Mouse (Mus musculus) neural tube, embryonic 15.5 days (tissue): ENCODE data around the gene Sfi1. TPM values are rescaled to one million over a fixed set of nuclear protein-coding genes. Genes with fewer than 3 reads are reported as not detected.
"Not testable (repeated sequence)": the region's sequence is repeated elsewhere in the genome, so short reads cannot be mapped to it uniquely, and the experiment has no call there.

Experiments used
- ATAC-seq: fragments of 200-750 bp; cut with Nextera tagmentation; 2 replicates; pipeline ENCODE4 v1.8.0; 2017; ENCODE audit warnings: mild to moderate bottlenecking, moderate TSS enrichment, moderate library complexity; ENCODE audit not compliant: low FRiP score
- H3K27ac ChIP-seq: fragments of 300-500 bp; sonication (generic); replicated peaks from 2 replicates; pipeline ENCODE4 v1.5.1; 2015; ENCODE audit warnings: mild to moderate bottlenecking, inconsistent platforms
- H3K27me3 ChIP-seq: fragments of 300-500 bp; sonication (generic); replicated peaks from 2 replicates; pipeline ENCODE4 v1.6.1; 2015; ENCODE audit warnings: inconsistent platforms
- H3K36me3 ChIP-seq: fragments of 300-500 bp; sonication (generic); 2 replicates; pipeline ENCODE4 v1.6.1; 2015; ENCODE audit warnings: inconsistent platforms
- H3K4me1 ChIP-seq: fragments of 300-500 bp; sonication (generic); 2 replicates; pipeline ENCODE4 v1.6.1; 2015; ENCODE audit warnings: inconsistent platforms
- H3K4me2 ChIP-seq: fragments of 300-500 bp; sonication (generic); 2 replicates; pipeline ENCODE4 v1.6.1; 2015; ENCODE audit warnings: inconsistent platforms, mild to moderate bottlenecking, moderate library complexity
- H3K4me3 ChIP-seq: fragments of 300-500 bp; sonication (generic); replicated peaks from 2 replicates; pipeline ENCODE4 v1.5.1; 2015; ENCODE audit warnings: mild to moderate bottlenecking, inconsistent platforms
- H3K9ac ChIP-seq: fragments of 300-500 bp; sonication (generic); replicated peaks from 2 replicates; pipeline ENCODE4 v1.6.1; 2015; ENCODE audit warnings: mild to moderate bottlenecking, inconsistent platforms
- H3K9me3 ChIP-seq: fragments of 300-500 bp; sonication (generic); replicated peaks from 2 replicates; pipeline ENCODE4 v1.6.1; 2016; ENCODE audit warnings: inconsistent platforms
- WGBS: fragments of 180-500 bp; shearing (Covaris S2); methylation state at CpG from one replicate; pipeline ENCODE4 v1.1.7; 2015; ENCODE audit warnings: mixed read lengths; 5-methylcytosine and 5-hydroxymethylcytosine counted together
- polyA plus RNA-seq: library from polyadenylated mRNA; unstranded; fragments of >200 nt; fragmentation: Nextera tagmentation; extraction: Ambion mirVana; gene quantifications from 2 replicates; pipeline ENCODE4 v1.2.1, GENCODE M21; 2015

Sfi1 gene
- polyA plus RNA-seq, 1 experiment from 2014 or later = 15.7 TPM

DNA sequence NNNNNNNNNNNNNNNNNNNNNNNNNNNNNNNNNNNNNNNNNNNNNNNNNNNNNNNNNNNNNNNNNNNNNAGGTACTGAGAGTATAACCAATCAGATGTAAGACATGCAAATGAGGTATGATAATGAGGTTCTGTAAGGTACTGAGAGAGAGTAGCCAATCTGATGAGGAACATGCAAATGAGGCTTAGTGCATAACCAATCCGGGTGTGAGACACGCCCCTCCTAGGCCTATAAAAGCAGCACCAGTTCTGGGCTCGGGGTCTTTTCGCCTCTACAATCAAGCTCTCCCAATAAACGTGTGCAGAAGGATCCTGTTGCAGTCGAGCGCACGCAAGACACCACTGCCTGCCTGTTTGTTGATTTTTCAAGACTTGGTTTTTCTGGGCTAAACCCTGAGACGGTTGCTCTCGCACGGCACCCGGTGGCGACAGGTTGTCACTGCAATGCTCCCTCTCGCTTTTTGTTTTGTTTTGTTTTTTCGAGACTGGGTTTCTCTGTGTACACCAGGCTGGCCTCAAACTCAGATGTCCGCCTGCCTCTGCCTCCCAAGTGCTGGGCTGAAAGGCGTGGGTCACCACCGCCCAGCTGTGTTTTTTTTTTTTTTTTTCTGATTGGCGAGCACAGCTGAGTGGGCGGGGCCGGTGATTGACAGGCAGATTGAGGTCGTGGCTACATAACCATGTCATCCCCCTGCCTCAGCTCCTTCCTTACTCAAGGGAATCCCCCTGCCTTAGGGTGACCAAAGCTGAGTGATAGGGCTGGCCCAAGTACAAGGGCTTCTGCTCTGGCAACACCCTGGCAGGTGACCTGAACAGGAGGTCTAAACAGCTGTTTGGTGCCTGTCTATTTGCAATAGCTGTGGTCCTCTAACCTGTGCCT, 68.1 kb downstream of the Sfi1 start:
- not testable (repeated sequence) for H3K36me3 ChIP-seq, H3K9ac ChIP-seq, H3K9me3 ChIP-seq, H3K27me3 ChIP-seq, H3K4me2 ChIP-seq, H3K4me1 ChIP-seq, H3K27ac ChIP-seq, ATAC-seq
- WGBS = 89% methylated on average over 19 of the region's 22 CpGs
- H3K4me3 ChIP-seq = peak overlapping the region; percentile 47; the same call in 1 of the 2 replicates

DNA sequence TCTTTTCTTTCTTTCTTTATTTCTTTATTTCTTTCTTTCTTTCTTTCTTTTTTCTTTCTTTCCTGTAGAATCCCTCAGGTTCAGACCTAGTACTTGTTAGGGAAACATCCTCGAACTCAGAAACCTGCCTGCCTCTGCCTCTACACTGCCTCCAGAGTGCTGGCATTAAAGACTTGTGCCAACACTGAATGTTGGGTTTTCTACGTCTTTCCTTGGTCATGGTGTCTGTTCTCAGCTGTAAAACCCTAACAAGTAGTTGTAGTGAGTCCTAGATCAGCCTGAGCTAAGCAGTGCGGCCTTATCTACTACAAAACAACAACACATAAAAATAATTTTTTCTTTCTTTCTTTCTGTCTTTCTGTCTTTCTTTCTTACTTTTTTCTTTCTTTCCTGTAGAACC, 78.9 kb downstream of the Sfi1 start:
- Histone ChIP-seq H3K9me3 (peaks cover 17% of the 10 kb centered on the region; the same call in 1 of the 2 replicates), H3K4me2 (no peak overlapping the region), H3K4me3 (no peak overlapping the region), H3K27me3 (no peaks in the 10 kb centered on the region), H3K4me1 (no peaks in the 10 kb centered on the region), H3K9ac (no peak overlapping the region), H3K36me3 (no peaks in the 10 kb centered on the region), H3K27ac (no peak overlapping the region)
- ATAC-seq = no peak
- WGBS = 68% methylated on average over 3 of the region's 3 CpGs

DNA sequence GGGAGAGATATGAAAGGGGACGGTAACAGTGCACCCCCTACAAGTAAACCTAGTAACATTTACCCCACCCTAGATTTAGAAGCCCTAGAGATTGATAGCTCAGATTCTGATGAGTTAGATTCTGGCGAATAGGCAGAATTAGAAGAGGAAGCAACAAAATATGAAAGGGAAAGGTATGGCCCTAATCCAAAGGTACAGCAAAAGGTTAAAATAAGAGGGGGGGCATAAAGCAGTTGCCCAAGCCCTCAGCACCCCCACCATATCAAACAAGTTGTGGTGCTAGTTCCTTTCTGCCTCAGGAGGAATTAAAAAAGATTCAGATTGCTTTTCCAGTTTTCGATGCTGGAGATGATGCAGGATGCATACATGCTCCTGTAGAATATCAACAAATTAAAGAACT, 87.1 kb downstream of the Sfi1 start:
- Histone ChIP-seq H3K9ac (no peak overlapping the region), H3K4me3 (no peak overlapping the region), H3K4me1 (no peaks in the 10 kb centered on the region), H3K27me3 (no peaks in the 10 kb centered on the region), H3K4me2 (no peak overlapping the region), H3K9me3 (peaks cover 54% of the 10 kb centered on the region), H3K27ac (no peak overlapping the region), H3K36me3 (0 out of 2 replicates have a peak, but pooled peaks cover 7% of the 10 kb centered on the region)
- ATAC-seq = no peak
- 76% methylated on average over 3 of the region's 3 CpGs for WGBS

DNA sequence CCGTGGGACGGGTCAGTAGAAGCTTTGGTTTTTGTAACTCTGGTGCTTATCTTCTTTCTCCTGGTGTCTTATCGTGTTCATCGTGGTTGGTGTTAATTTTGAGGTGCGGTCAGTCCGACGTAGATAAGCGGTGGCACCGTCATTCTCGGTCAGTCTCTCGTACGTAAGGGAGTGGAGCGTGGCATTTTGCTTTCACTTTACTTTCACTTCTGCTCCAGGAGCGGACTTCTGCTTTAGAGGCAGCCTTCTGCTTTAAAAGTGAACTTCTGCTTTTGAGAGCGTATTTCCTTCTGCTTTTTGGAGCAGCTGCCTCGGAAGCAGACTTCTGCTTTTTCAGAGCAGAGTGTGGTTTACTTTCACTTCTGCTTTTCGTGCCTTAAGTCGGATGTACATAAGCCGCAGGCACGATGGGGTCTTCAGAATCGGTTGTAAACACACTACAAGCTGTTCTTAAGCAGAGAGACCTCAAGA, 88.0 kb downstream of the Sfi1 start:
- WGBS = 91% methylated on average over 21 of the region's 21 CpGs

DNA sequence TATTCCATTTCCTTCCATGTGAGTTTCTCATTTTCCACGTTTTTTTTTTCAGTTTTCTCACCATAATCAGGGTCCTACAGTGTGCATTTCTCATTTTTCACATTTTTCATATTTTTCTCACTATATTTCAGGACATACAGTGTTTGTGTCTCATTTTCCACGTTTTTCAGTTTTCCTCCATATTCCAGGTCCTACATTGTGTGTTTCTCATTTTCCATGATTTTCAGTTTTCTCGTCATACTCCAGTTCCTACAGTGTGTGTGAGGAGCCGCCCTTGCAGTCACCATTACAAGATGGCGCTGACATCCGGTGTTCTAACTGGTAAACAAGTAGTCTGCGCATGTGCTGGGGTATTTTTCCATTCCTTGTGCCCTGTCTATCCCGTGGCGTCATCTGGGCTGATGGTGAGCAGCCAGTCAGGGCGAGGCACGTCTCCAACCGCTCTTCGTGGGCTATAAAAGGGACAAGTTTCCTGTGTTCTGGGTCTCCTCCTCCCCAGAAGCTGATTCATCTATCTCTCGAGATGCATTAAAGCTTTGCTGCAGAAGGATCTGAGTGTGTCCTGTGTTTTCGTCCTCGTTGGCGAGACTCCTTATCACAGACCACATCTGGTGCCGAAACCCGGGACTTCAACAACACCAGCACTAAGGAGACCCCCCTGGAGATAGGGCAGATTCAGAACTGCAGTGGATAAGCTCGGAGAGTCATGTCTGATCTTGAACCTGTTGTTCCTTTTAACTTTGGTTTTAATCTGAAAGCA, 88.6 kb downstream of the Sfi1 start:
- H3K4me2 ChIP-seq, H3K27me3 ChIP-seq, H3K4me1 ChIP-seq, H3K4me3 ChIP-seq, H3K9ac ChIP-seq, H3K36me3 ChIP-seq, ATAC-seq, H3K27ac ChIP-seq: not testable (repeated sequence)
- 84% methylated on average over 20 of the region's 20 CpGs for WGBS
- H3K9me3 ChIP-seq = peaks cover 56% of the 10 kb centered on the region

More for the DNA sequence above, 88.0 kb downstream of the Sfi1 start:
- no peak overlapping the region for H3K4me3 ChIP-seq
- H3K36me3 ChIP-seq = 0 out of 2 replicates have a peak, but pooled peaks cover 7% of the 10 kb centered on the region
- H3K4me2 ChIP-seq = no peak overlapping the region
- H3K4me1 ChIP-seq = no peaks in the 10 kb centered on the region
- no peaks in the 10 kb centered on the region for H3K27me3 ChIP-seq
- no peak for ATAC-seq
- peaks cover 52% of the 10 kb centered on the region for H3K9me3 ChIP-seq
- no peak overlapping the region for H3K27ac ChIP-seq
- no peak overlapping the region for H3K9ac ChIP-seq

DNA sequence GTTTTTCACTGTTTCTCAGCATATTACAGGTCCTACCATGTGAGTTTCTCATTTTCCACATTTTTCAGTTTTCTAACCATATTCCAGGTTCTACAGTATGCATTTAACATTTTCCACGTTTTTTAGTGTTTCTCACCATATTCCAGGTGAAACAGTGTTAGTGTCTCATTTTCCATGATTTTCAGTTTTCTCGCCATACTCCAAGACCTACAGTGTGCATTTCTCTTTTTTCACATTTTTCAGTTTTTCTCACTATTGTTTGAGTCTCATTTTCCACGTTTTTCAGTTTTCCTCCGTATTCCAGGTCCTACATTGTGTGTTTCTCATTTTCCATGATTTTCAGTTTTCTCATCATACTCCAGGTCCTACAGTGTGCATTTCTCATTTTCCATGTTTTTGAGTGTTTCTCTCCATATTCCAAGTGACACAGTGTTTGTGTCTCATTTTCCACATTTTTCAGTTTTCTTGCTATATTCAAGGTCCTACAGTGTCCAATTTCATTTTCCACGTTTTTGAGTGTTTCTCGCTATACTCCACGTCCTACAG, 89.6 kb downstream of the Sfi1 start:
- ATAC-seq = no peak
- H3K27me3 ChIP-seq = no peaks in the 10 kb centered on the region
- WGBS = 67% methylated on average over 7 of the region's 7 CpGs
- no peak overlapping the region for H3K4me2 ChIP-seq
- 0 out of 2 replicates have a peak, but pooled peaks cover 7% of the 10 kb centered on the region for H3K36me3 ChIP-seq
- H3K9ac ChIP-seq = no peak overlapping the region
- peaks cover 55% of the 10 kb centered on the region for H3K9me3 ChIP-seq
- no peak overlapping the region for H3K4me3 ChIP-seq
- no peak overlapping the region for H3K27ac ChIP-seq
- no peaks in the 10 kb centered on the region for H3K4me1 ChIP-seq

DNA sequence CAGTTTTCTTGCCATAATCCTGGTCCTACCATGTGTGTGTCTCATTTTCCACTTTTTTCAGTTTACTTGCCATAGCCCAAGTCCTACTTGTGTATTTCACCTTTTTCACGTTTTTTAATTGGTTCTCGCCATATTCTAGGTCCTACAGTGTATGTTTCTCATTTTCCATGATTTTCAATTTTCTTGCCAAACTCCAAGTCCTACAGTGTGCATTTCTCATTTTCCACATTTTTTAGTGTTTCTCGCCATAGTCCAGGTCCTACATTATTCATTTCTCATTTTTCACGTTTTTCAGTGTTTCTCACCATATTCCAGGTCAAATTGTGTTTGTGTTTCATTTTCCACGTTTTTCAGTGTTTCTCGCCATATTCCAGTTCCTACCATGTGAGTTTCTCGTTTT, 90.6 kb downstream of the Sfi1 start:
- not testable (repeated sequence) for H3K36me3 ChIP-seq, H3K4me1 ChIP-seq, H3K27me3 ChIP-seq, H3K4me2 ChIP-seq, H3K4me3 ChIP-seq, ATAC-seq, H3K27ac ChIP-seq, H3K9ac ChIP-seq
- H3K9me3 ChIP-seq = peaks cover 53% of the 10 kb centered on the region
- 76% methylated on average over 7 of the region's 7 CpGs for WGBS

DNA sequence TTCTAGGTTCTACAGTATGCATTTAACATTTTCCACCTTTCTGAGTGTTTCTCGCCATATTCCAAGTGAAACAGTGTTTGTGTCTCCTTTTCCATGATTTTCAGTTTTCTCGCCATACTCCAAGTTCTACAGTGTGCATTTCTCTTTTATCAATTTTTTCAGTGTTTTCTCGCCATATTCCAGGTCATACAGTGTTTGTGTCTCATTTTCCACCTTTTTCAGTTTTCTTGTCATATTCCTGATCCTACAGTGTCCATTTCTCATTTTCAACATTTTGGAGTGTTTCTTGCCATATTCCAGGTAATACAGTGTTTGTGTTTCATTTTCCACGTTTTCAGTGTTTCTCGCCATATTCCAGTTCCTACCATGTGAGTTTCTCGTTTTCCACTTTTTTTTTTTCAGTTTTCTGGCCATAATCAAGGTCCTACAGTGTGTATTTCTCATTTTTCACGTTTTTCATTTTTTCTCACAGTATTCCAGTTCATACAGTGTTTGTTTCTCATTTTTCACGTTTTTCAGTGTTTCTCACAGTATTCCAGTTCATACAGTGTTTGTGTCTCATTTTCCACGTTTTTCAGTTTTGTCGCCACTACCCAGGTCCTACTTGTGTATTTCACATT, 91.3 kb downstream of the Sfi1 start:
- Histone ChIP-seq H3K9me3 (peaks cover 53% of the 10 kb centered on the region), H3K4me2 (no peak overlapping the region), H3K36me3 (0 out of 2 replicates have a peak, but pooled peaks cover 7% of the 10 kb centered on the region), H3K27ac (no peak overlapping the region), H3K9ac (no peak overlapping the region), H3K4me3 (no peak overlapping the region), H3K27me3 (no peaks in the 10 kb centered on the region), H3K4me1 (no peaks in the 10 kb centered on the region)
- no peak for ATAC-seq
- 73% methylated on average over 10 of the region's 10 CpGs for WGBS

DNA sequence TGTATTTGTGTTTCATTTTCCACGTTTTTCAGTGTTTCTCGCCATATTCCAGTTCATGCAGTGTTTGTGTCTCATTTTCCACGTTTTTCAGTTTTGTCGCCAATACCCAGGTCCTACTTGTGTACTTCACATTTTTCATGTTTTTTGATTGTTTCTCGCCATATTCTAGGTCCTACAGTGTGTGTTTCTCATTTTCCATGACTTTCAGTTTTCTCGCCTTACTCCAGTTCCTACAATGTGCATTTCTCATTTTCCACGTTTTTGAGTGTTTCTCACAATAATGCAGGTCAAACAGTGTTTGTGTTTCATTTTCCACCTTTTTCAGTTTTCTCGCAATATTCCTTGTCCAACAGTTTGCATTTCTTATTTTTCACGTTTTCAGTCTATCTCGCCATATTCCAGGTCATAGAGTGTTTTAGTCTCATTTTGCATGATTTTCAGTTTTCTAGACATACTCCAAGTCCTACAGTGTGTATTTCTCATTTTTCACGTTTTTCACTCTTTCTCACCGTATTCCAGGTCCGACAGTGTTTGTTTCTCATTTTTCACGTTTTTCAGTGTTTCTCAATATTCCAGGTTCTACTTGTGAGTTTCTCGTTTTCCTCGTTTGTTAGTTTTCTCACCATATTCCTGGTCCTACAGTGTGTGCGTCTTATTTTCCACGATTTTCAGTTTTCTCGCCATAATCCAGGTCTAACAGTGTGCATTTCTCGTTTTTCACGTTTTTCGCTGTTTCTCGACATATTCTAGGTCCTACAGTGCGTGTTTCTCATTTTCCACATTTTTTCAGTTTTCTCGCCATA, 92.0 kb downstream of the Sfi1 start:
- Histone ChIP-seq H3K27me3 (no peaks in the 10 kb centered on the region), H3K4me3 (no peak overlapping the region), H3K27ac (no peak overlapping the region), H3K4me1 (no peaks in the 10 kb centered on the region), H3K9ac (no peak overlapping the region), H3K4me2 (no peak overlapping the region), H3K36me3 (0 out of 2 replicates have a peak, but pooled peaks cover 7% of the 10 kb centered on the region), H3K9me3 (peaks cover 49% of the 10 kb centered on the region)
- ATAC-seq = no peak
- 77% methylated on average over 25 of the region's 25 CpGs for WGBS

DNA sequence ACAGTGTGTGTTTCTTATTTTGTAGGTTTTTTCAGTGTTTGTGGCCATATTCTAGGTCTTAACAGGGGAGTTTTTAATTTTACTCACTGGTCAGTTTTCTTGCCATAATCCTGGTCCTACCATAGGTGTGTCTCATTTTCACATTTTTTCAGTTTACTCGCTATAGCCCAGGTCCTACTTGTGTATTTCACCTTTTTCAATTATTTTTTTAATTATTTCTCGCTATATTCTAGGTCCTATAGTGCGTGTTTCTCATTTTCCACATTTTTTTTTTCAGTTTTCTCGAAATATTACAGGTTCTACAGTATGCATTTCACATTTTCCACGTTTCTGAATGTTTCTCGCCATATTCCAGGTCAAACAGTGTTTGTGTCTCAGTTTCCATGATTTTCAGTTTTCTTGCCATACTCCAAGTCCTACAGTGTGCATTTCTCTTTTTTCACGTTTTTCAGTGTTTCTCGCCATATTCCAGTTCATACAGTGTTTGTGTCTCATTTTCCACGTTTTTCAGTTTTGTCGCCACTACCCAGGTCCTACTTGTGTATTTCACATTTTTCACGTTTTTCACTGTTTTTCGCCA, 93.1 kb downstream of the Sfi1 start:
- ATAC-seq, H3K4me1 ChIP-seq, H3K27me3 ChIP-seq, H3K4me3 ChIP-seq, H3K36me3 ChIP-seq, H3K4me2 ChIP-seq, H3K27ac ChIP-seq, H3K9ac ChIP-seq: not testable (repeated sequence)
- peaks cover 43% of the 10 kb centered on the region for H3K9me3 ChIP-seq
- WGBS = 77% methylated on average over 12 of the region's 12 CpGs
